Mouse (Mus musculus): ENCODE results near the gene Alyref2. TPM values are rescaled to one million over a fixed set of nuclear protein-coding genes. Genes with fewer than 3 reads are reported as not detected.
"Not testable (repeated sequence)": the region's sequence is repeated elsewhere in the genome, so short reads cannot be mapped to it uniquely, and the experiment has no call there.

Gene Alyref2
- polyA plus RNA-seq, 1 experiment from 2014 or later, result 31.8 TPM

DNA sequence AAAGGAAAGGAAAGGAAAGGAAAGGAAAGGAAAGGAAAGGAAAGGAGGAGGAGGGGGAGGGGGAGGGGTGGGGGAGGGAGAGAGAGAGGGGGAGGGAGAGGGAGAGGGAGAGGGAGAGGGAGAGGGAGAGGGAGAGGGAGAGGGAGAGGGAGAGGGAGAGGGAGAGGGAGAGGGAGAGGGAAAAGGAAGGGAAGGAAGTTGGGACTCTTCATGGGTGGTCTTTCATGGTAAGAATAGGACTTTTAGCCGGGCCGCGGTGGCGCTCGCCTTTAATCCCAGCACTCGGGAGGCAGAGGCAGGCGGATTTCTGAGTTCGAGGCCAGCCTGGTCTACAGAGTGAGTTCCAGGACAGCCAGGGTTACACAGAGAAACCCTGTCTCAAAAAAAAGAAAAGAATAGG lies 31.3 kb upstream of the Alyref2 start:
- ATAC-seq (replicated peaks); H3K4me3 ChIP-seq; H3K4me2 ChIP-seq (replicated peaks); H3K4me1 ChIP-seq; H3K27ac ChIP-seq (replicated peaks); H3K9me3 ChIP-seq; H3K9ac ChIP-seq (replicated peaks); H3K36me3 ChIP-seq; H3K27me3 ChIP-seq: not testable (repeated sequence)
- 91% methylated on average over 8 of the region's 8 CpGs for WGBS

GRCm38 (mm10) chr1:171473506-171473905 lies 29.8 kb upstream of the Alyref2 start:
- H3K9ac ChIP-seq (replicated peaks), result no peak overlapping the region
- H3K4me1 ChIP-seq, result no peaks in the 10 kb centered on the region
- no peaks in the 10 kb centered on the region for H3K27me3 ChIP-seq
- no peaks in the 10 kb centered on the region for H3K36me3 ChIP-seq
- ATAC-seq (replicated peaks), result no peak
- H3K4me3 ChIP-seq, result no peak overlapping the region
- H3K9me3 ChIP-seq, result no peaks in the 10 kb centered on the region
- no peak overlapping the region for H3K4me2 ChIP-seq (replicated peaks)
- no peak overlapping the region for H3K27ac ChIP-seq (replicated peaks)
- WGBS, result 77% methylated on average over 4 of the region's 4 CpGs

GRCm38 (mm10) chr1:171473920-171474640 lies 29.2 kb upstream of the Alyref2 start:
- Histone ChIP-seq H3K36me3 (no peaks in the 10 kb centered on the region), H3K27ac (replicated peaks) (no peak overlapping the region), H3K4me2 (replicated peaks) (no peak overlapping the region), H3K4me1 (no peaks in the 10 kb centered on the region), H3K27me3 (no peaks in the 10 kb centered on the region), H3K9me3 (no peaks in the 10 kb centered on the region), H3K9ac (replicated peaks) (no peak overlapping the region), H3K4me3 (no peak overlapping the region)
- 75% methylated on average over 9 of the region's 9 CpGs for WGBS
- no peak for ATAC-seq (replicated peaks)

DNA sequence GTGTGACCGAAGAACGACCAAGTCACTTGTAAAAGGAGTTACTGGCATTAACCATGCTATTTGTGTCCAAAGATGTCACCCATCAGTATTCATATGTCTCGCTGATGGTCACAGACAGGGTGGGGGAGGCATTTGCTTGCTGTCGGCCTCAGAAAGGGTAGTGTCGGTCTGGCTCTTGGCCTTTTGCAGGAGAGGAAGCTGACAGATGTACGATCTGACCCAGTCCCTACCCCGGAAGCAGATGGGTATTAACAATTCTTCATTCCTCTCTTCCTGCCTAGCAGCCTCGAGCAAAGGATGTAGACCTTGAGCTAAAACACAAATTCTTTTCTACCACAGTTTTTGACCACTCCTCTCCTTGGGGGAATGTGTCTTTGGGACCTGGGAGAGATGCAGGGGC lies 26.2 kb upstream of the Alyref2 start:
- Histone ChIP-seq H3K36me3 (no peaks in the 10 kb centered on the region), H3K27me3 (no peaks in the 10 kb centered on the region), H3K9ac (replicated peaks) (no peak overlapping the region), H3K27ac (replicated peaks) (no peak overlapping the region), H3K9me3 (no peaks in the 10 kb centered on the region), H3K4me3 (no peak overlapping the region), H3K4me2 (replicated peaks) (no peak overlapping the region), H3K4me1 (no peaks in the 10 kb centered on the region)
- WGBS, result 84% methylated on average over 8 of the region's 8 CpGs
- no peak for ATAC-seq (replicated peaks)

GRCm38 (mm10) chr1:171477758-171478545 lies 25.3 kb upstream of the Alyref2 start:
- peak overlapping the region; percentile 26 for H3K4me3 ChIP-seq
- whole genome bisulfite sequencing, result 66% methylated on average over 27 of the region's 27 CpGs
- ATAC-seq (replicated peaks), result peak; percentile 53; the same call in 1 of the 2 replicates
- peak overlapping the region; percentile 29; the same call in 1 of the 2 replicates for H3K9ac ChIP-seq (replicated peaks)
- no peaks in the 10 kb centered on the region for H3K4me1 ChIP-seq
- H3K27ac ChIP-seq (replicated peaks), result no peak overlapping the region
- H3K4me2 ChIP-seq (replicated peaks), result peak overlapping the region; percentile 22
- no peaks in the 10 kb centered on the region for H3K36me3 ChIP-seq
- H3K9me3 ChIP-seq, result 0 out of 2 replicates have a peak, but pooled peaks cover 3% of the 10 kb centered on the region
- H3K27me3 ChIP-seq, result no peaks in the 10 kb centered on the region

DNA sequence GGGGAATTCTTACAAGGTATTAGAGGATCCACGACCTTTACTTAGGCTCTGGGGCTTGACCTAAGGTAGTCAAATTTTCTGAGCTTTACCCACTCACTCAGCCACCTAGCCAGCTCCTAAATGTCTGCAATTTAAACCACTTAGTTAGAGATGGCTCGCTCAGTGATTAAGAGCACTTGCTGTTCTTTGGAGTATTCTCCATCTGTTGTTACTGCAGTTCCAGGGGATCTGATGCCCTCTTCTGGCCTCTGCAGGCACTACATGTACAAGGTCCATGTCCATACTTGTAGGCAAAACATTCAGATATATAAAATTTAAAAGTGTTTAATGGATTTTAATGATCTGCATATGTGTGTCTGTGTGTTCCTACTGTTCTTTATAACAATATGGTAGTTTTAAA lies 24.3 kb upstream of the Alyref2 start:
- WGBS, result 31% methylated on average over 2 of the region's 2 CpGs
- no peaks in the 10 kb centered on the region for H3K4me1 ChIP-seq
- 0 out of 2 replicates have a peak, but pooled peaks cover 5% of the 10 kb centered on the region for H3K9me3 ChIP-seq
- ATAC-seq (replicated peaks), result peak; percentile 61
- no peak overlapping the region for H3K27ac ChIP-seq (replicated peaks)
- no peak overlapping the region for H3K9ac ChIP-seq (replicated peaks)
- H3K36me3 ChIP-seq, result no peaks in the 10 kb centered on the region
- H3K4me2 ChIP-seq (replicated peaks), result no peak overlapping the region
- no peak overlapping the region for H3K4me3 ChIP-seq
- H3K27me3 ChIP-seq, result no peaks in the 10 kb centered on the region

DNA sequence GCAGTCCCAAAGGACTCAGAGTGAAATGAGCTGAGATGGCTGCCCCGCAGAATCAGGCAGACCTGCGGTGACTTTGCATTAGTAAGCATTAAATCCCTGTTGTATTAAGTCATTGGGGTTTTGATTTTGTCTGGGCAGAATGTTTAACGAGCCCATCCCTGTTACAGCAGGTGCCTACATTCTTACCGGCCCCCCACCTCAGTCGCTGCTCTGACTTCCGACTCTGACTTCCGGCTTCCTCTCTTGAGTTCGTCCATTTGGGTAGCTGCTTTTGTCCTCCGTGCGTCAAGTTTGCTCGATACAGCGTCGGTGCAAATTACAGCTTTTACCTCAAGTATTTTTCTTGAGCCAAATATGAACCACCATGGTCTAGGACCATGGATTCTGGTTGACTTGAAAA lies 9.0 kb upstream of the Alyref2 start:
- Histone ChIP-seq H3K4me1 (no peaks in the 10 kb centered on the region), H3K4me2 (replicated peaks) (no peak overlapping the region), H3K9me3 (peaks cover 9% of the 10 kb centered on the region), H3K36me3 (no peaks in the 10 kb centered on the region), H3K27me3 (no peaks in the 10 kb centered on the region), H3K4me3 (no peak overlapping the region), H3K9ac (replicated peaks) (no peak overlapping the region), H3K27ac (replicated peaks) (no peak overlapping the region)
- ATAC-seq (replicated peaks), result no peak
- 92% methylated on average over 13 of the region's 13 CpGs for WGBS

DNA sequence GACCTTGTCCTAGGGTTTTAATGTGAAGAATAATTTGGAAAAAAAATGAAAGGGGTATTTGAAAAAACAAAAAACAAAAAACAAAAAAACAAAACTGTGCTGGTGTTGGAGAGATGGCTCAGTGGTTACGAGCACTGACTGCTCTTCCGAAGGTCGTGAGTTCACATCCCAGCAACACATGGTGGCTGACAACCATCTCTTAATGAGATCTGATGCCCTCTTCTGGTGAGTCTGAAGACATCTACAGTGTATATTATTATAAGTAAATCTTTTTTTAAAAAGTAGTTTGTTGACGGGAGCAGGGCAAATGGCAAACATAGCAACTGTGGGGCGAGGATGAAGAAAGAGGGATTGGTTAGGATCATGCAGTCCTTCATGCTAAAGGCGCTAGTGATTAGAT lies 7.9 kb upstream of the Alyref2 start:
- no peaks in the 10 kb centered on the region for H3K27me3 ChIP-seq
- ATAC-seq (replicated peaks), result no peak
- H3K9me3 ChIP-seq, result peaks cover 4% of the 10 kb centered on the region; the same call in 1 of the 2 replicates
- no peak overlapping the region for H3K9ac ChIP-seq (replicated peaks)
- no peaks in the 10 kb centered on the region for H3K4me1 ChIP-seq
- WGBS, result 91% methylated on average over 6 of the region's 6 CpGs
- no peaks in the 10 kb centered on the region for H3K36me3 ChIP-seq
- H3K4me2 ChIP-seq (replicated peaks), result no peak overlapping the region
- H3K4me3 ChIP-seq, result no peak overlapping the region
- H3K27ac ChIP-seq (replicated peaks), result no peak overlapping the region

- Histone ChIP-seq H3K36me3 (no peaks in the 10 kb centered on the region), H3K4me2 (replicated peaks) (no peak overlapping the region), H3K27me3 (no peaks in the 10 kb centered on the region), H3K4me3 (no peak overlapping the region), H3K4me1 (peaks cover 11% of the 10 kb centered on the region), H3K27ac (replicated peaks) (no peak overlapping the region), H3K9ac (replicated peaks) (no peak overlapping the region), H3K9me3 (no peaks in the 10 kb centered on the region)
- WGBS, result 78% methylated on average over 5 of the region's 5 CpGs
- ATAC-seq (replicated peaks), result no peak
Observed at GRCm38 (mm10) chr1:171499856-171500255, 3.4 kb upstream of the Alyref2 start.

GRCm38 (mm10) chr1:171501016-171501610 lies 2.2 kb upstream of the Alyref2 start:
- no peak overlapping the region for H3K9ac ChIP-seq (replicated peaks)
- 61% methylated on average over 6 of the region's 6 CpGs for WGBS
- peaks cover 14% of the 10 kb centered on the region for H3K4me1 ChIP-seq
- H3K4me3 ChIP-seq, result no peak overlapping the region
- no peak for ATAC-seq (replicated peaks)
- H3K27me3 ChIP-seq, result no peaks in the 10 kb centered on the region
- no peaks in the 10 kb centered on the region for H3K36me3 ChIP-seq
- no peak overlapping the region for H3K4me2 ChIP-seq (replicated peaks)
- no peak overlapping the region for H3K27ac ChIP-seq (replicated peaks)
- H3K9me3 ChIP-seq, result no peaks in the 10 kb centered on the region

- Histone ChIP-seq H3K4me2 (replicated peaks) (peak overlapping the region; percentile 82), H3K4me3 (0 out of 2 replicates have a peak overlapping the region, but pooled peaks have one; percentile 11), H3K27me3 (no peaks in the 10 kb centered on the region), H3K4me1 (peaks cover 14% of the 10 kb centered on the region), H3K36me3 (no peaks in the 10 kb centered on the region), H3K9me3 (no peaks in the 10 kb centered on the region), H3K27ac (replicated peaks) (peak overlapping the region; percentile 61; the same call in 1 of the 2 replicates), H3K9ac (replicated peaks) (peak overlapping the region; percentile 19; the same call in 1 of the 2 replicates)
- WGBS, result 4% methylated on average over 5 of the region's 5 CpGs
- ATAC-seq (replicated peaks), result no peak
Observed at GRCm38 (mm10) chr1:171501636-171502080, 1.6 kb upstream of the Alyref2 start.

All from forebrain, embryonic 15.5 days (tissue).